Comparison of ENCODE assay signal across 9 mouse cellular contexts in genomic region chr11:58302774-58303445, GRCm38 (mm10). TPM values are rescaled to one million over a fixed set of nuclear protein-coding genes. Genes with fewer than 3 reads are reported as not detected.
DNase-seq lines count a peak whose midpoint lies in the region; ATAC-seq and TF ChIP-seq lines count a peak whose summit lies in the region.
"Had no signal": no experiment of that assay in that cellular context is flagged by ENCODE, and none has a peak within 500 bp of the region (broad histone marks: within the 10 kb centered on the region; RNA-seq: fewer than 3 reads in every experiment).

No protein-coding gene starts in this region.

- H3K36me3 ChIP-seq in erythroblast, embryonic 14.5 days (ENCODE audit: control insufficient read depth): no peaks in the 10 kb centered on the region
- H3K36me3 ChIP-seq in forebrain, embryonic 15.5 days: no peaks in the 10 kb centered on the region
- H3K36me3 ChIP-seq in liver, postnatal 0 days (replicated peaks; ENCODE audit: insufficient read depth, low read length): no peaks in the 10 kb centered on the region

- no peaks in the 10 kb centered on the region for H3K27me3 ChIP-seq in erythroblast, embryonic 14.5 days (ENCODE audit: control insufficient read depth)
- H3K27me3 ChIP-seq in forebrain, embryonic 15.5 days: no peaks in the 10 kb centered on the region
- no peaks in the 10 kb centered on the region for H3K27me3 ChIP-seq in liver, postnatal 0 days (ENCODE audit: insufficient read depth, low read length)

- no peak for TF ChIP-seq CTCF in liver, postnatal 0 days (IDR thresholded peaks at IDR 0.05; ENCODE audit: low read depth)

- peak overlapping the region; percentile 89 for H3K27ac ChIP-seq in forebrain, embryonic 15.5 days (replicated peaks)
- peak overlapping the region; percentile 91 for H3K27ac ChIP-seq in liver, postnatal 0 days (ENCODE audit: low read depth)

- peaks cover 50% of the 10 kb centered on the region for H3K4me1 ChIP-seq in erythroblast, embryonic 14.5 days (ENCODE audit: control insufficient read depth)
- H3K4me1 ChIP-seq in forebrain, embryonic 15.5 days: peaks cover 20% of the 10 kb centered on the region
- peaks cover 21% of the 10 kb centered on the region for H3K4me1 ChIP-seq in liver, postnatal 0 days (ENCODE audit: insufficient read depth)

- no peak for TF ChIP-seq EP300 in liver, postnatal 0 days (IDR thresholded peaks at IDR 0.05; ENCODE audit: low read depth)

- H3K9ac ChIP-seq in forebrain, embryonic 15.5 days (replicated peaks): peak overlapping the region; percentile 52
- peak overlapping the region; percentile 75 for H3K9ac ChIP-seq in liver, postnatal 0 days (replicated peaks)

- no peak; the same call in 1 of the 2 replicates for ATAC-seq in erythroblast, adult 5-6 weeks (replicated peaks; ENCODE audit: low FRiP score, poor library complexity, severe bottlenecking)
- ATAC-seq in CD4-positive, CD25-positive, alpha-beta regulatory T cell, adult 4 months: peak; percentile 9
- peak; percentile 33 for ATAC-seq in forebrain, embryonic 15.5 days (replicated peaks)
- ATAC-seq in liver, postnatal 0 days: peak; percentile 29; the same call in 1 of the 2 replicates

- no peaks in the 10 kb centered on the region for H3K9me3 ChIP-seq in erythroblast, embryonic 14.5 days (ENCODE audit: control insufficient read depth, low read length)
- no peaks in the 10 kb centered on the region for H3K9me3 ChIP-seq in forebrain, embryonic 15.5 days
- no peaks in the 10 kb centered on the region for H3K9me3 ChIP-seq in liver, postnatal 0 days (ENCODE audit: low read length)

- H3K4me2 ChIP-seq in forebrain, embryonic 15.5 days (replicated peaks): peak overlapping the region; percentile 74
- H3K4me2 ChIP-seq in liver, postnatal 0 days (ENCODE audit: low read depth, low read length): peak overlapping the region; percentile 84

- no peak for DNase-seq in liver, postnatal 0 days
- no peak for DNase-seq in adrenal gland, postnatal 14 days
- DNase-seq in ovary, postnatal 36 days (ENCODE audit: low spot score): no peak
- no peak for DNase-seq in spleen, postnatal 14 days (ENCODE audit: low spot score in 2 of 2)

- WGBS in forebrain, embryonic 15.5 days: under 1% methylated on average over 26 of the region's 26 CpGs
- 1% methylated on average over 26 of the region's 26 CpGs for WGBS in liver, postnatal 0 days (ENCODE audit: insufficient replicate concordance)

- peak overlapping the region; percentile 72 for H3K4me3 ChIP-seq in erythroblast, embryonic 14.5 days (replicated peaks)
- H3K4me3 ChIP-seq in forebrain, embryonic 15.5 days: peak overlapping the region; percentile 73
- peak overlapping the region; percentile 74 for H3K4me3 ChIP-seq in liver, postnatal 0 days (ENCODE audit: low read depth, low read length)

RNA-seq across cellular contexts. Expression of gene Zfp692, which starts 4.0 kb away (rescaled TPM):
- 1.1 and 1.6 TPM in 2 replicates for polyA plus RNA-seq in erythroblast, embryonic 14.5 days (2012)
- 1.5 and 4.6 TPM in 2 replicates for total RNA-seq in erythroblast, adult 5-6 weeks (2015; ENCODE audit: low replicate concordance)
- 3.8 and 3.9 TPM in 2 replicates for total RNA-seq in erythroblast, adult 5-6 weeks (2017; ENCODE audit: low replicate concordance)
- 10 to 100 TPM; 10.7 TPM for polyA plus RNA-seq in CD4-positive, CD25-positive, alpha-beta regulatory T cell, adult 4 months (2017; shearing (Covaris generic))
- 34.0 and 34.3 TPM in 2 replicates for polyA plus RNA-seq in forebrain, embryonic 15.5 days (2015; fragmentation: Nextera tagmentation; extraction: Ambion mirVana)
- polyA plus RNA-seq in liver, postnatal 0 days (2015; fragmentation: Nextera tagmentation; extraction: Ambion mirVana): 3.3 and 4.0 TPM in 2 replicates
- 9.1 and 9.3 TPM in 2 replicates for total RNA-seq in adrenal gland, postnatal 14 days (2021)

RNA-seq across cellular contexts. Expression of gene Zfp672, which starts 27.2 kb away (rescaled TPM):
- polyA plus RNA-seq in erythroblast, embryonic 14.5 days (2012): 1.8 and 2.6 TPM in 2 replicates
- 15.0 and 31.9 TPM in 2 replicates for total RNA-seq in erythroblast, adult 5-6 weeks (2015; ENCODE audit: low replicate concordance)
- 28.5 and 31.1 TPM in 2 replicates for total RNA-seq in erythroblast, adult 5-6 weeks (2017; ENCODE audit: low replicate concordance)
- polyA plus RNA-seq in CD4-positive, CD25-positive, alpha-beta regulatory T cell, adult 4 months (2017; shearing (Covaris generic)): 10 to 100 TPM; 37.0 to 46.8 TPM
- polyA plus RNA-seq in forebrain, embryonic 15.5 days (2015; fragmentation: Nextera tagmentation; extraction: Ambion mirVana): 39.0 and 40.6 TPM in 2 replicates
- polyA plus RNA-seq in liver, postnatal 0 days (2015; fragmentation: Nextera tagmentation; extraction: Ambion mirVana): 44.4 and 46.2 TPM in 2 replicates
- 56.7 and 59.3 TPM in 2 replicates for total RNA-seq in adrenal gland, postnatal 14 days (2021)

RNA-seq across cellular contexts. Expression of gene Sh3bp5l, which starts 27.6 kb away (rescaled TPM):
- 3.4 and 5.6 TPM in 2 replicates for polyA plus RNA-seq in erythroblast, embryonic 14.5 days (2012)
- total RNA-seq in erythroblast, adult 5-6 weeks (2015; ENCODE audit: low replicate concordance): 13.6 and 20.0 TPM in 2 replicates
- 31.9 and 94.6 TPM in 2 replicates for total RNA-seq in erythroblast, adult 5-6 weeks (2017; ENCODE audit: low replicate concordance)
- 1 to 10 TPM; 5.3 to 6.3 TPM for polyA plus RNA-seq in CD4-positive, CD25-positive, alpha-beta regulatory T cell, adult 4 months (2017; shearing (Covaris generic))
- polyA plus RNA-seq in forebrain, embryonic 15.5 days (2015; fragmentation: Nextera tagmentation; extraction: Ambion mirVana): 50.7 and 54.9 TPM in 2 replicates
- 10.5 and 11.0 TPM in 2 replicates for polyA plus RNA-seq in liver, postnatal 0 days (2015; fragmentation: Nextera tagmentation; extraction: Ambion mirVana)
- 38.5 and 47.5 TPM in 2 replicates for total RNA-seq in adrenal gland, postnatal 14 days (2021)

RNA-seq across cellular contexts. Expression of gene 4930438A08Rik, which starts 28.3 kb away (rescaled TPM):
- not detected in 2 replicates for polyA plus RNA-seq in erythroblast, embryonic 14.5 days (2012)
- total RNA-seq in erythroblast, adult 5-6 weeks (2015; ENCODE audit: low replicate concordance): 18.4 and 20.9 TPM in 2 replicates
- 11.7 and 16.9 TPM in 2 replicates for total RNA-seq in erythroblast, adult 5-6 weeks (2017; ENCODE audit: low replicate concordance)
- not detected for polyA plus RNA-seq in CD4-positive, CD25-positive, alpha-beta regulatory T cell, adult 4 months (2017; shearing (Covaris generic))
- polyA plus RNA-seq in forebrain, embryonic 15.5 days (2015; fragmentation: Nextera tagmentation; extraction: Ambion mirVana): not detected in 2 replicates
- 4.9 and 7.0 TPM in 2 replicates for polyA plus RNA-seq in liver, postnatal 0 days (2015; fragmentation: Nextera tagmentation; extraction: Ambion mirVana)
- total RNA-seq in adrenal gland, postnatal 14 days (2021): not detected in 2 replicates
- total RNA-seq: gastrocnemius, postnatal 36 days had no signal

Comparison
In these comparisons a context has a peak if more than half of its experiments do, and no peak if none do; other contexts are left out.
1. RNA of gene Zfp672, which starts 27.2 kb away (polyA plus RNA-seq): 37.0 to 46.8 TPM in CD4-positive, CD25-positive, alpha-beta regulatory T cell, adult 4 months, 44.4 to 46.2 TPM in liver, postnatal 0 days and 39.0 to 40.6 TPM in forebrain, embryonic 15.5 days; 1.8 to 2.6 TPM in erythroblast, embryonic 14.5 days; every median in the first group is over 10 times any median in the second.
2. Peak in every context shown above with its lines, with median percentiles within 50 percentile points of each other: H3K4me3 ChIP-seq.